Comparison of ENCODE assay signal across 7 mouse cellular contexts in the genomic region with DNA sequence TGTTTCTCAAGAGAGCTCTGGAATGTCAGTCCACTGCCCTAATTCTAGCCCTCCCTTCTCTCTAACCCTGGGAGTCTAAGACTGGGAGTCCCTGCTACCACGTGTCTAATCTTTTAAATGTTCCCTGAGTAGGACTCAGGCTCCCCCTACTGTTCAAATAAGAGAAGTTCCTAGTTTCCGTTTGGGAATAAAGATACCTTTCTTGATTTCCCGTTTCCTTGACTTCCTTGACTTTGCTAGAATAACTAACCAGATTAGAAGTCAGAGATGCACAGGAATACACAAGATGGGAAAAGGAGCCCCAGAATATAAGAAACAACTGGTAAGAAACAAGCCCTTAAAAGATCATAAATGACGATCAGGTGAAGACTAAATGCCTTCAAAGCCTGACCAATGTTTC. TPM values are rescaled to one million over a fixed set of nuclear protein-coding genes. Genes with fewer than 3 reads are reported as not detected.
DNase-seq lines count a peak whose midpoint lies in the region; ATAC-seq lines count a peak whose summit lies in the region.

No protein-coding gene starts in this region.

- WGBS in hindbrain, embryonic 12.5 days = 17% methylated on average over 4 of the region's 4 CpGs

- H3K9ac ChIP-seq in hindbrain, embryonic 12.5 days = no peak overlapping the region

- H3K27ac ChIP-seq in hindbrain, embryonic 12.5 days = no peak overlapping the region

- H3K9me3 ChIP-seq in hindbrain, embryonic 12.5 days (replicated peaks) = no peaks in the 10 kb centered on the region

- H3K36me3 ChIP-seq in hindbrain, embryonic 12.5 days = peaks cover 41% of the 10 kb centered on the region

- DNase-seq in 3134 (ENCODE audit: extremely low read depth, insufficient read length, low spot score) (peak; percentile 44), 416B (ENCODE audit: low read depth) (peak; percentile 87)
- DNase-seq in embryo, embryonic 11 days = peak; percentile 78
- DNase-seq in frontal cortex, postnatal 36 days (ENCODE audit: low spot score in 2 of 2) = no peak

- H3K4me3 ChIP-seq in hindbrain, embryonic 12.5 days = peak overlapping the region; percentile 73

- H3K27me3 ChIP-seq in hindbrain, embryonic 12.5 days = no peaks in the 10 kb centered on the region

- peaks cover 18% of the 10 kb centered on the region for H3K4me1 ChIP-seq in hindbrain, embryonic 12.5 days

- H3K4me2 ChIP-seq in hindbrain, embryonic 12.5 days (replicated peaks) = peak overlapping the region; percentile 82

- no peak for ATAC-seq in hindbrain, embryonic 12.5 days (ENCODE audit: low FRiP score)
- peak; percentile 25 for ATAC-seq in megakaryocyte progenitor cell, adult 5-6 weeks (replicated peaks; ENCODE audit: poor library complexity)
- no peak for ATAC-seq in activated CD4-positive, CD25-positive, alpha-beta regulatory T cell, adult 4 months

RNA-seq across cellular contexts. Expression of a gene that starts 1.2 kb away (rescaled TPM):
- polyA plus RNA-seq in hindbrain, embryonic 12.5 days (2016; fragmentation: Nextera tagmentation; extraction: Ambion mirVana) = 20.8 TPM in 2 replicates
- 5.9 and 6.7 TPM in 2 replicates for total RNA-seq in megakaryocyte progenitor cell, adult 5-6 weeks (2015)
- total RNA-seq in megakaryocyte progenitor cell, adult 5-6 weeks (2017) = 10.2 and 13.3 TPM in 2 replicates
- 10 to 100 TPM in 1 of 2 experiments, 1 to 10 TPM in 1; 6.4 to 10.1 TPM for polyA plus RNA-seq in activated CD4-positive, CD25-positive, alpha-beta regulatory T cell, adult 4 months (2017; shearing (Covaris generic))

RNA-seq across cellular contexts. Expression of a gene that starts 2.7 kb away (rescaled TPM):
- 2,172 and 2,716 TPM in 2 replicates for polyA plus RNA-seq in hindbrain, embryonic 12.5 days (2016; fragmentation: Nextera tagmentation; extraction: Ambion mirVana)
- total RNA-seq in megakaryocyte progenitor cell, adult 5-6 weeks (2015) = 3,654 and 3,864 TPM in 2 replicates
- total RNA-seq in megakaryocyte progenitor cell, adult 5-6 weeks (2017) = 3,114 and 3,805 TPM in 2 replicates
- polyA plus RNA-seq in activated CD4-positive, CD25-positive, alpha-beta regulatory T cell, adult 4 months (2017; shearing (Covaris generic)) = 1,000 to 10,000 TPM; 5,950 to 7,803 TPM

RNA-seq across cellular contexts. Expression of a gene that starts 19.4 kb away (rescaled TPM):
- 140 and 143 TPM in 2 replicates for polyA plus RNA-seq in hindbrain, embryonic 12.5 days (2016; fragmentation: Nextera tagmentation; extraction: Ambion mirVana)
- total RNA-seq in megakaryocyte progenitor cell, adult 5-6 weeks (2015) = 504 and 526 TPM in 2 replicates
- total RNA-seq in megakaryocyte progenitor cell, adult 5-6 weeks (2017) = 351 and 437 TPM in 2 replicates
- polyA plus RNA-seq in activated CD4-positive, CD25-positive, alpha-beta regulatory T cell, adult 4 months (2017; shearing (Covaris generic)) = 100 to 1,000 TPM; 136 to 160 TPM

RNA-seq across cellular contexts. Expression of a gene that starts 20.7 kb away (rescaled TPM):
- 28.9 and 30.9 TPM in 2 replicates for polyA plus RNA-seq in hindbrain, embryonic 12.5 days (2016; fragmentation: Nextera tagmentation; extraction: Ambion mirVana)
- total RNA-seq in megakaryocyte progenitor cell, adult 5-6 weeks (2015) = 41.2 and 48.4 TPM in 2 replicates
- total RNA-seq in megakaryocyte progenitor cell, adult 5-6 weeks (2017) = 77.6 and 85.1 TPM in 2 replicates
- 10 to 100 TPM; 77.5 to 80.7 TPM for polyA plus RNA-seq in activated CD4-positive, CD25-positive, alpha-beta regulatory T cell, adult 4 months (2017; shearing (Covaris generic))

RNA-seq across cellular contexts. Expression of a gene that starts 43.1 kb away (rescaled TPM):
- 9.8 and 11.7 TPM in 2 replicates for polyA plus RNA-seq in hindbrain, embryonic 12.5 days (2016; fragmentation: Nextera tagmentation; extraction: Ambion mirVana)
- total RNA-seq in megakaryocyte progenitor cell, adult 5-6 weeks (2015) = 2.1 and 2.9 TPM in 2 replicates
- 1.7 and 2.1 TPM in 2 replicates for total RNA-seq in megakaryocyte progenitor cell, adult 5-6 weeks (2017)
- 1 to 10 TPM; 4.1 to 4.2 TPM for polyA plus RNA-seq in activated CD4-positive, CD25-positive, alpha-beta regulatory T cell, adult 4 months (2017; shearing (Covaris generic))

Comparison
In these comparisons a context has a peak if more than half of its experiments do, and no peak if none do; other contexts are left out.
1. DNase-seq: peak in 3134 (single experiment), 416B (single experiment) and embryo, embryonic 11 days (single experiment); none in frontal cortex, postnatal 36 days (0 of 2).